Mouse (Mus musculus): ENCODE measurements around the gene Arhgap11a. TPM values are rescaled to one million over a fixed set of nuclear protein-coding genes. Genes with fewer than 3 reads are reported as not detected.

Arhgap11a gene
- total RNA-seq (2023): 3.3 TPM

GRCm38 (mm10) chr2:113848245-113849121 is at the start of gene Arhgap11a:
Gene Arhgap11a (minus strand): TSS chr2:113848661.

GRCm38 (mm10) chr2:113828943-113829882 is 19.2 kb downstream of the Arhgap11a start, which contains the start of gene Scg5:
Gene Scg5 (minus strand): TSS chr2:113829121.

Other genes with a start within 250 kb of the Arhgap11a start
- gene Grem1, start 90.0 kb downstream of the Arhgap11a start, total RNA-seq (2023): not detected
- gene Scg5, start 19.5 kb downstream of the Arhgap11a start, total RNA-seq (2023): 12.6 TPM
- not detected for gene Gjd2, start 165.0 kb upstream of the Arhgap11a start, total RNA-seq (2023)
- gene Actc1, start 204.9 kb upstream of the Arhgap11a start, total RNA-seq (2023): not detected

All from CD8-positive naive resting alpha-beta T cell, adult 57 days (primary cell).